8 mouse cellular contexts compared by ENCODE assay signal in the genomic region with DNA sequence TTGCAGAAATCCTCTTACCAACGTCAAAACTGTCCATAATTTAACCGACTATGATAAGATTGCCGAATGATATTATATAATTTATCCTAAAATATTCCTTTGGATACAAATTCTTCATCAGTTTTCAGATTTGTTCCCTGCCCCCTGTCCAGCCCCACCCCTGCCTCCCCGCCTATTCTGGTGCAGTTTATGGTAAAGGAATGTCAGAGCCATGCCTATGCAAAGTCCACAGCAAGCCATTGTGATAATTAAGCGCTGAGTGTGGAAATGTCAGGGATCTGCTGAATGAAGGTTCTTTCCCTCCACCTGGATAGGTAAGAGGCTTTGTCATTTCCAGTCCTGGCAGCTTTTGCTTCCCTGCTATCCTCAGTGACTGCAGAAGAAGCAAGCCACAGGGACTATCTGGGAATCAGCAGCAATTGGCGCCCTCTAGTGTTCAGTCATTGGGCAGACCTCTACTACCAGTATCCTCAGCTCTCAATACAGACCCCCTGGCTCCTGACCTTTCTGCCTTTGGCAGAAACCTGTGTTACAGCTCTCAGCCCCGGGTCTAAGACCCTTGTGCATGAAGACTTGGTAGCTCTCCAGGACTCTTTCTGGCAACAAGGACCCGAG. TPM values are rescaled to one million over a fixed set of nuclear protein-coding genes. Genes with fewer than 3 reads are reported as not detected.
DNase-seq lines count a peak whose midpoint lies in the region; ATAC-seq and TF ChIP-seq lines count a peak whose summit lies in the region.
"Not testable (repeated sequence)": the region's sequence is repeated elsewhere in the genome, so short reads cannot be mapped to it uniquely, and the experiment has no call there.

No protein-coding gene starts in this region.

- not testable (repeated sequence) for H3K27ac ChIP-seq in layer of hippocampus, adult 2 months

- peak; percentile 35 for DNase-seq in Muller cell, postnatal 12 days (ENCODE audit: inconsistent ontology term)
- peak; percentile 88 for DNase-seq in cerebellum, adult 9-11 months
- peak; percentile 87 for DNase-seq in heart, postnatal 4 days
- DNase-seq in layer of hippocampus, adult 2 months (ENCODE audit: low spot score in 2 of 2), result peak; percentile 89 to 90
- DNase-seq in lung, adult 18-20 months, result peak; percentile 77 to 85
- peak; percentile 83 for DNase-seq in testis, postnatal 14 days (ENCODE audit: low spot score)

- H3K4me3 ChIP-seq in layer of hippocampus, adult 2 months, result not testable (repeated sequence)

- peak; percentile 97 for ATAC-seq in frontal cortex, adult (ENCODE audit: low TSS enrichment)
- peak; percentile 93 for ATAC-seq in neutrophil, adult 5-6 weeks (ENCODE audit: extremely low read depth, insufficient number of reproducible peaks, low FRiP score, poor library complexity, severe bottlenecking)

- peak; percentile 78 for TF ChIP-seq CTCF in layer of hippocampus, adult 2 months (conservative IDR thresholded peaks at IDR 0.05)

RNA-seq across cellular contexts. Expression of gene Klrb1, which starts 30.9 kb away (rescaled TPM):
- not detected for total RNA-seq in heart, postnatal 4 days (2021)
- total RNA-seq in layer of hippocampus, adult 2 months (2021), result not detected
- total RNA-seq in neutrophil, adult 5-6 weeks (2017), result 0.61 and 0.93 TPM in 2 replicates

RNA-seq across cellular contexts. Expression of gene Klrb1c, which starts 35.3 kb away (rescaled TPM):
- total RNA-seq in heart, postnatal 4 days (2021), result not detected
- total RNA-seq in layer of hippocampus, adult 2 months (2021), result not detected
- 2.4 and 3.2 TPM in 2 replicates for total RNA-seq in neutrophil, adult 5-6 weeks (2017)

Comparison
In these comparisons a context has a peak if more than half of its experiments do, and no peak if none do; other contexts are left out.
1. DNase-seq: peak in every context shown above with its lines; median percentile 90 in layer of hippocampus, adult 2 months; 88 in cerebellum, adult 9-11 months; 87 in heart, postnatal 4 days; 83 in testis, postnatal 14 days; 81 in lung, adult 18-20 months; 35 in Muller cell, postnatal 12 days.